Mouse (Mus musculus): ENCODE results near the gene March10. TPM values are rescaled to one million over a fixed set of nuclear protein-coding genes. Genes with fewer than 3 reads are reported as not detected.

The March10 gene
- polyA plus RNA-seq, 1 experiment from 2014 or later = 0.42 TPM

- Histone ChIP-seq H3K27me3 (no peaks in the 10 kb centered on the region), H3K4me1 (replicated peaks) (0 out of 2 replicates have a peak, but pooled peaks cover 3% of the 10 kb centered on the region), H3K9me3 (no peaks in the 10 kb centered on the region), H3K9ac (no peak overlapping the region), H3K4me2 (no peak overlapping the region), H3K36me3 (no peaks in the 10 kb centered on the region), H3K27ac (no peak overlapping the region), H3K4me3 (no peak overlapping the region)
- 86% methylated on average over 1 of the region's 1 CpGs for WGBS
- no peak for ATAC-seq (ENCODE audit: low FRiP score)
These were observed 80.7 kb downstream of the March10 start for GRCm38 (mm10) chr11:105375821-105376235.

GRCm38 (mm10) chr11:105374526-105375175 lies 81.9 kb downstream of the March10 start:
- no peak overlapping the region for H3K4me2 ChIP-seq
- H3K9ac ChIP-seq = no peak overlapping the region
- no peaks in the 10 kb centered on the region for H3K9me3 ChIP-seq
- no peak overlapping the region for H3K4me3 ChIP-seq
- no peaks in the 10 kb centered on the region for H3K36me3 ChIP-seq
- 0 out of 2 replicates have a peak, but pooled peaks cover 3% of the 10 kb centered on the region for H3K4me1 ChIP-seq (replicated peaks)
- no peak overlapping the region for H3K27ac ChIP-seq
- no peaks in the 10 kb centered on the region for H3K27me3 ChIP-seq
- 67% methylated on average over 10 of the region's 10 CpGs for WGBS
- no peak for ATAC-seq (ENCODE audit: low FRiP score)

GRCm38 (mm10) chr11:105373881-105374280 lies 82.7 kb downstream of the March10 start:
- Histone ChIP-seq H3K27me3 (no peaks in the 10 kb centered on the region), H3K9ac (no peak overlapping the region), H3K4me2 (no peak overlapping the region), H3K36me3 (no peaks in the 10 kb centered on the region), H3K4me3 (no peak overlapping the region), H3K4me1 (replicated peaks) (0 out of 2 replicates have a peak, but pooled peaks cover 3% of the 10 kb centered on the region), H3K27ac (no peak overlapping the region), H3K9me3 (no peaks in the 10 kb centered on the region)
- 77% methylated on average over 8 of the region's 8 CpGs for WGBS
- ATAC-seq (ENCODE audit: low FRiP score) = no peak

GRCm38 (mm10) chr11:105371818-105372217 lies 84.7 kb downstream of the March10 start:
- Histone ChIP-seq H3K9ac (no peak overlapping the region), H3K4me3 (no peak overlapping the region), H3K36me3 (no peaks in the 10 kb centered on the region), H3K27me3 (no peaks in the 10 kb centered on the region), H3K4me2 (no peak overlapping the region), H3K27ac (no peak overlapping the region), H3K4me1 (replicated peaks) (peaks cover 3% of the 10 kb centered on the region; the same call in 1 of the 2 replicates), H3K9me3 (no peaks in the 10 kb centered on the region)
- WGBS = 85% methylated on average over 9 of the region's 9 CpGs
- ATAC-seq (ENCODE audit: low FRiP score) = no peak

DNA sequence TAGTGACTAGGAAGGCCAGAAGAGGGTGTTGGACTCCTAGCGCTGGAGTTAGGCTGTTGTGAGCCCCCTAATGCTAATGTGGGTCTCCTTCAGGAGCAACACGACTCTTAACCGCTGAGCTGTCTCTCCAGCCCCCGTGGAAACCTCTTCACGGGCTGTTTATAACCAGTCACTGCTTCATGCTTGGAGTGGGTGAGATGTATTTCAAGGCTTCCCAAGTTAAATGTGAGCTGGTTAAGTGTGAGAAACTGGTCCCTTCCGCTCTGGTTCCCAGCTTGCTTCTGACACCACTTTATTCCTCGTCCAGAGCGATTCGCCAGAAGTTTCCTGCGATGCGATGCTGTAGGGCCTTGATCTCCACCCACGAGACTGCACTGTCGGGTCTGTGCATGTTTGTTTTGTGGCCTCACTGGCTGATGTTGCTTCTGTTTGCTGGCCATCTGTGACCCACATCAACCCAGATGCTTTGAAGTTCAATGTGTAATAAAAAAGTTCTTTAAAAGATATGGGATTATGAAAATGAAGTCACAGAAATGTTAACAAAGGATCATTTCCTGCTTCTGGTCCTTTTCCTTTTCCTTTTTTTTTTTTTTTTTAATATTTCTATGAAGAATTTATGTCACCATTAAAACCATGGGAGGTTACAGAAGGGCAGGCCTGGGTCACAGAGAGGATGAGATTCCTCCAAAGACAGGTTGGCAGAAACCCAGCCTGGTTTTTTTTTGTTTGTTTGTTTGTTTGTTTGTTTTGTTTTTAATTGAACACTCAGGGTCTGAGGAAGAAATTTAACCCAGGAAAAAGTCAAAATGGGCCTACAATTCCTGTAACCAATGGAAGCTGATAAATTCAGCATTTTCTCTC lies 86.8 kb downstream of the March10 start:
- H3K4me3 ChIP-seq = no peak overlapping the region

GRCm38 (mm10) chr11:105368833-105369232 lies 87.7 kb downstream of the March10 start:
- Histone ChIP-seq H3K36me3 (no peaks in the 10 kb centered on the region), H3K4me1 (replicated peaks) (peaks cover 27% of the 10 kb centered on the region), H3K27me3 (no peaks in the 10 kb centered on the region), H3K9me3 (no peaks in the 10 kb centered on the region), H3K9ac (no peak overlapping the region), H3K4me2 (no peak overlapping the region), H3K4me3 (no peak overlapping the region), H3K27ac (no peak overlapping the region)
- no peak for ATAC-seq (ENCODE audit: low FRiP score)
- WGBS = 90% methylated on average over 5 of the region's 5 CpGs

More for the DNA sequence above, 86.8 kb downstream of the March10 start:
- H3K9me3 ChIP-seq = no peaks in the 10 kb centered on the region
- no peak overlapping the region for H3K4me2 ChIP-seq
- peaks cover 20% of the 10 kb centered on the region for H3K4me1 ChIP-seq (replicated peaks)
- H3K27me3 ChIP-seq = no peaks in the 10 kb centered on the region
- ATAC-seq (ENCODE audit: low FRiP score) = no peak
- H3K36me3 ChIP-seq = no peaks in the 10 kb centered on the region
- no peak overlapping the region for H3K27ac ChIP-seq
- 82% methylated on average over 13 of the region's 13 CpGs for WGBS
- H3K9ac ChIP-seq = no peak overlapping the region

DNA sequence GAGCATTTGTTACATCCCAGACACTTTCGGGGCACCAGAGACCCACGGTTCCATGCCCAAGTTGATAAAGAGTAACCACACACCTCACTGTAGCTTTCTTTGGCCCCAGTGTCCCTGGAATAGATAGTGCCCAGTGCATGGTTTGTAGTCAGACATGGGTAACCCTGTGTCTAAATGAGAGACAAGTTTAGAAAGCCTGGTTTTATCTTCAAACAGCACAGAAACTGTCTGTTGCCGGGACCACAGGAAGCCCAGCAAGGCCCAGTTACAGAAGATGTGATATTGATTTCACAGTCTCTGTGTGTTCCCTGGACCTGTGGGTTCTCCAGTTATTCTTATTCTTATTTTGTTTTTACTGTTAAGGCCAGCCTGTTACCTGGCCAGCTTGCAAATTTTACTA lies 89.4 kb downstream of the March10 start:
- Histone ChIP-seq H3K4me3 (no peak overlapping the region), H3K9me3 (no peaks in the 10 kb centered on the region), H3K4me1 (replicated peaks) (peaks cover 39% of the 10 kb centered on the region), H3K36me3 (no peaks in the 10 kb centered on the region), H3K27ac (no peak overlapping the region), H3K4me2 (no peak overlapping the region), H3K9ac (no peak overlapping the region), H3K27me3 (no peaks in the 10 kb centered on the region)
- WGBS = 94% methylated on average over 3 of the region's 3 CpGs
- no peak for ATAC-seq (ENCODE audit: low FRiP score)

DNA sequence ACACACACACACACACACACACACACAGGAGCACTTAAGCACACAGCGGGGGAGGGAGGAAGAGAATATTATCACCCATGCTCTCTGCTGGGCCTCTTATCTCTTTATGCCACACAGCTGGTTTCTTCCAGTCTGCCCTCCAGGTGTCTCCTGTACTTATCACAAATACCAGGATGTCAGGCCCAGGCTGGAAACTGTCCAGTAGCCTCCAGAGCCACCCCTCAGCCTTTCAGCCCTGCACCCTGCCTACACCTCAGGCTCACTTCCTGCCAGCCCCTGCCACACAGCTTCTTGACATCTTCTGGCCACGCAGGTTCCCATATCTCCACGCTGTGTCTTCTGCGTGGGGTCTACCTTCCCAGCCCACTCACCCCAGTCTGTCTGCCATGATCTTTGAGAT lies 90.5 kb downstream of the March10 start:
- Histone ChIP-seq H3K27ac (no peak overlapping the region; the same call in 1 of the 2 replicates), H3K4me3 (no peak overlapping the region), H3K9ac (no peak overlapping the region), H3K36me3 (no peaks in the 10 kb centered on the region), H3K4me1 (replicated peaks) (peaks cover 39% of the 10 kb centered on the region), H3K9me3 (no peaks in the 10 kb centered on the region), H3K4me2 (no peak overlapping the region), H3K27me3 (no peaks in the 10 kb centered on the region)
- WGBS = 77% methylated on average over 3 of the region's 4 CpGs
- ATAC-seq (ENCODE audit: low FRiP score) = no peak

DNA sequence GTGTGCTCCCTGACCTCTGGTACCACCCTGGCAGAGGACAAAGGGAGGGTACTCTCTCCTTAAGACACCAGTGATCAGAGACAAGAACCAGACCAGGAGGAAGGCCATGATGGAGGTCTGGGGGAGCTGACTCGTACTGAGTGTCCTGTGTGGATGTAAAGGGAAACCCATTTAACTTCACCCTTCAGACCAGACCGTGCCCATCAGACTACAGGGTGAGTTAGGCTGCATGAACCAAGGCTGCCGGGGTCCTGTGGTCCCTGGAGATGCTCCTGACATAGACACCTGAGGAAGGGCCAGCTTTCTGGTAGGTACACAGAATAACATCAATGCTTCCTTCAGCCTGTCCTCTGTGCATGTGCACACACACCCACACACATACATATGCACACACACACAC lies 90.9 kb downstream of the March10 start:
- Histone ChIP-seq H3K4me3 (no peak overlapping the region), H3K27ac (no peak overlapping the region), H3K4me1 (replicated peaks) (peaks cover 39% of the 10 kb centered on the region), H3K9me3 (no peaks in the 10 kb centered on the region), H3K9ac (no peak overlapping the region), H3K4me2 (peak overlapping the region; percentile 73), H3K27me3 (0 out of 2 replicates have a peak, but pooled peaks cover 2% of the 10 kb centered on the region), H3K36me3 (no peaks in the 10 kb centered on the region)
- ATAC-seq (ENCODE audit: low FRiP score) = no peak
- 83% methylated on average over 3 of the region's 3 CpGs for WGBS

DNA sequence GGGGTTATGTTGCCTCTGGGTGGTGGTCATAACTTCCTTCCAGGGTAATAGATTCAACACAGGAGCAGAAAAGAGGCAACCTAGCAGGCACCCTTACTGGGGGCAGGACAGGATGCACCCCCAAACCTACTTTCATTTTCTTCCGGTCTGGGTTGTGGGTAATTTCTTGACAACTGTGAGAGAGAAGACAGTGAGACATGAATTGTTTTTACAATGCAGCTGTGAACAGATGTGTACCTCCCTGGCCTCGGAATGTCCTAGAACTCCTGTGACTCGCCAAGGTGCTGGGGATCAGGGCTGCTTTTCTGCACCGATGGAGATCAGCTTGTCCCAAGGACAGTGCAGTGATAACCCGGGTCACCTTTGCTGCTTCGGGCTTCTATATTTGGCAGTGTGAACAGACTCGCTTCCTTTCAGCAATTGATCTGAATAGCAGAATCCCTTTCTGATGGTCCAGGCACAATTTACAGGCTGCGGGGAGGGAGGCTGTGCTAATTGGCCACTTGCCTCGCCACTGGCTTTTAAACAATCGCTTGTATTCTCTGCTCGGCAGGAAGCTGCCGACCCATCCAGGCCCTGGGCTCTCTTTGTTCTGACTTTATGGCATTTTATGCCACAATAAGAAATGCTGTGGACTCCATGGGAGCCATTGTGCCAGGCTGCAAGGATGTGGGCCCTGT lies 92.0 kb downstream of the March10 start:
- Histone ChIP-seq H3K36me3 (no peaks in the 10 kb centered on the region), H3K4me2 (peak overlapping the region; percentile 73), H3K9ac (peak overlapping the region; percentile 88), H3K27ac (peak overlapping the region; percentile 89), H3K4me3 (peak overlapping the region; percentile 59), H3K9me3 (no peaks in the 10 kb centered on the region), H3K4me1 (replicated peaks) (peaks cover 39% of the 10 kb centered on the region), H3K27me3 (0 out of 2 replicates have a peak, but pooled peaks cover 3% of the 10 kb centered on the region)
- ATAC-seq (ENCODE audit: low FRiP score) = no peak
- WGBS = 7% methylated on average over 12 of the region's 12 CpGs

- H3K36me3 ChIP-seq = no peaks in the 10 kb centered on the region
- peak overlapping the region; percentile 88 for H3K9ac ChIP-seq
- peak overlapping the region; percentile 59 for H3K4me3 ChIP-seq
- WGBS = 22% methylated on average over 12 of the region's 12 CpGs
- peak overlapping the region; percentile 73 for H3K4me2 ChIP-seq
- peak; percentile 73 for ATAC-seq (ENCODE audit: low FRiP score)
- H3K9me3 ChIP-seq = no peaks in the 10 kb centered on the region
- peak overlapping the region; percentile 89 for H3K27ac ChIP-seq
- 0 out of 2 replicates have a peak, but pooled peaks cover 3% of the 10 kb centered on the region for H3K27me3 ChIP-seq
- H3K4me1 ChIP-seq (replicated peaks) = peaks cover 39% of the 10 kb centered on the region
These were observed 92.7 kb downstream of the March10 start for GRCm38 (mm10) chr11:105363598-105364385.
